Mouse (Mus musculus) CH12.LX (cell line): ENCODE results near the gene Plppr3.

Experiments used
- CHD2 ChIP-seq: IDR thresholded peaks from 2 replicates; pipeline ENCODE4 v1.6.1; 2011; ENCODE audit warnings: low read length, improper control_type of control experiment
- CTCF ChIP-seq, 2 experiments: IDR thresholded peaks in 1 of 2; conservative IDR thresholded peaks in 1 of 2; 2 replicates each; pipeline ENCODE4 v1.5.1; 2011 to 2012; ENCODE audit warnings: low read depth in 2 of 2, low read length in 2 of 2, improper control_type of control experiment in 1 of 2, inconsistent platforms in 1 of 2, mild to moderate bottlenecking in 1 of 2, moderate library complexity in 1 of 2
- EP300 ChIP-seq: IDR thresholded peaks from 2 replicates; pipeline ENCODE4 v1.6.1; 2011; ENCODE audit warnings: low read length, improper control_type of control experiment
- KAT2A ChIP-seq: IDR thresholded peaks from 2 replicates; pipeline ENCODE4 v1.6.1; 2012; ENCODE audit warnings: low read length, improper control_type of control experiment, inconsistent platforms; ENCODE audit not compliant: insufficient replicate concordance
- MAX ChIP-seq: IDR thresholded peaks from 2 replicates; pipeline ENCODE4 v1.6.1; 2011; ENCODE audit warnings: low read length, improper control_type of control experiment
- POLR2A ChIP-seq: IDR thresholded peaks from 2 replicates; pipeline ENCODE4 v1.6.1; 2011; ENCODE audit warnings: low read depth, mild to moderate bottlenecking, improper control_type of control experiment, low read length
- POLR2AphosphoS2 ChIP-seq: IDR thresholded peaks from 2 replicates; pipeline ENCODE4 v1.6.1; 2011; ENCODE audit warnings: low read depth, low read length, improper control_type of control experiment
- RCOR1 ChIP-seq: conservative IDR thresholded peaks from 2 replicates; pipeline ENCODE4 v1.6.1; 2012; ENCODE audit warnings: low read depth, mild to moderate bottlenecking, inconsistent platforms, low read length, improper control_type of control experiment
- SIN3A ChIP-seq: IDR thresholded peaks from 2 replicates; pipeline ENCODE4 v1.6.1; 2012; ENCODE audit warnings: low read length, improper control_type of control experiment, inconsistent platforms
- ZC3H11A ChIP-seq: IDR thresholded peaks from 2 replicates; pipeline ENCODE4 v1.6.1; 2012; ENCODE audit warnings: low read depth, mild to moderate bottlenecking, inconsistent platforms, low read length, improper control_type of control experiment
- ZKSCAN1 ChIP-seq: IDR thresholded peaks from 2 replicates; pipeline ENCODE4 v1.6.1; 2012; ENCODE audit warnings: low read depth, inconsistent platforms, low read length, improper control_type of control experiment, borderline replicate concordance
- ZMIZ1 ChIP-seq: IDR thresholded peaks from 2 replicates; pipeline ENCODE4 v1.6.1; 2012; ENCODE audit warnings: low read depth, mild to moderate bottlenecking, inconsistent platforms, low read length, improper control_type of control experiment

- TF ChIP-seq ZMIZ1 (no peak), POLR2A (no peak), CTCF (conservative IDR thresholded peaks at IDR 0.05 in 1 of 2, IDR thresholded peaks at IDR 0.05 in 1 of 2; ENCODE audit: low read depth in 2 of 2, low read length in 2 of 2) (peak; percentile 81 to 83), EP300 (no peak), ZC3H11A (no peak), MAX (no peak), POLR2AphosphoS2 (no peak), CHD2 (no peak), ZKSCAN1 (no peak), SIN3A (no peak), KAT2A (no peak), RCOR1 (no peak)
Observed at GRCm38 (mm10) chr10:79883297-79884084, 9.1 kb upstream of the Plppr3 start.
